Mouse (Mus musculus) stomach, embryonic 16.5 days (tissue): ENCODE data around the gene Grip1. TPM values are rescaled to one million over a fixed set of nuclear protein-coding genes. Genes with fewer than 3 reads are reported as not detected.

Experiments
- ATAC-seq: fragments of 200-750 bp; cut with Nextera tagmentation; 2 replicates; pipeline ENCODE4 v1.8.0; 2017; ENCODE audit warnings: moderate number of reproducible peaks, moderate TSS enrichment; ENCODE audit not compliant: insufficient read depth, low FRiP score
- H3K27ac ChIP-seq: fragments of 300-500 bp; sonication (generic); 2 replicates; pipeline ENCODE4 v1.5.1; 2014; ENCODE audit warnings: low read length
- H3K27me3 ChIP-seq: fragments of 300-500 bp; sonication (generic); 2 replicates; pipeline ENCODE4 v1.6.1; 2014; ENCODE audit warnings: low read length, control low read depth, mixed read lengths; ENCODE audit not compliant: control insufficient read depth, insufficient read depth
- H3K36me3 ChIP-seq: fragments of 300-500 bp; sonication (generic); 2 replicates; pipeline ENCODE4 v1.6.1; 2014; ENCODE audit warnings: low read length; ENCODE audit not compliant: control insufficient read depth, insufficient read depth
- H3K4me1 ChIP-seq: fragments of 300-500 bp; sonication (generic); 2 replicates; pipeline ENCODE4 v1.6.1; 2014; ENCODE audit warnings: low read length, control low read depth, mixed read lengths; ENCODE audit not compliant: control insufficient read depth, insufficient read depth
- H3K4me2 ChIP-seq: fragments of 300-500 bp; sonication (generic); 2 replicates; pipeline ENCODE4 v1.6.1; 2014; ENCODE audit warnings: low read depth, low read length, mixed read lengths
- H3K4me3 ChIP-seq: fragments of 300-500 bp; sonication (generic); replicated peaks from 2 replicates; pipeline ENCODE4 v1.5.1; 2014; ENCODE audit warnings: mild to moderate bottlenecking, low read length
- H3K9ac ChIP-seq: fragments of 300-500 bp; sonication (generic); 2 replicates; pipeline ENCODE4 v1.6.1; 2014; ENCODE audit warnings: low read length
- H3K9me3 ChIP-seq: fragments of 300-500 bp; sonication (generic); replicated peaks from 2 replicates; pipeline ENCODE4 v1.6.1; 2016; ENCODE audit warnings: low read length, control low read depth; ENCODE audit not compliant: control insufficient read depth
- WGBS: fragments of 180-500 bp; shearing (Covaris S2); extraction: QIAGEN DNeasy Blood & Tissue Kit; methylation state at CpG from one replicate; pipeline ENCODE4 v1.1.7; 2014; 5-methylcytosine and 5-hydroxymethylcytosine counted together
- polyA plus RNA-seq: library from polyadenylated mRNA; unstranded; fragments of >200 nt; fragmentation: Nextera tagmentation; extraction: Ambion mirVana; gene quantifications from 2 replicates; pipeline ENCODE4 v1.2.1, GENCODE M21; 2015

Gene Grip1
- polyA plus RNA-seq, 1 experiment from 2014 or later = 1.8 TPM

GRCm38 (mm10) chr10:119823691-119824090 lies 370.1 kb downstream of the Grip1 start:
- H3K27ac ChIP-seq = no peak overlapping the region
- H3K4me2 ChIP-seq = no peak overlapping the region
- 57% methylated on average over 7 of the region's 7 CpGs for WGBS
- H3K4me3 ChIP-seq = no peak overlapping the region
- H3K9me3 ChIP-seq = no peaks in the 10 kb centered on the region
- H3K36me3 ChIP-seq = no peaks in the 10 kb centered on the region
- peaks cover 5% of the 10 kb centered on the region; the same call in 1 of the 2 replicates for H3K4me1 ChIP-seq
- no peak for ATAC-seq
- H3K27me3 ChIP-seq = no peaks in the 10 kb centered on the region
- H3K9ac ChIP-seq = no peak overlapping the region

- Histone ChIP-seq H3K4me1 (peaks cover 5% of the 10 kb centered on the region; the same call in 1 of the 2 replicates), H3K4me2 (no peak overlapping the region), H3K9ac (no peak overlapping the region), H3K27ac (no peak overlapping the region), H3K9me3 (no peaks in the 10 kb centered on the region), H3K36me3 (no peaks in the 10 kb centered on the region), H3K4me3 (no peak overlapping the region), H3K27me3 (no peaks in the 10 kb centered on the region)
- no peak for ATAC-seq
- WGBS = 44% methylated on average over 11 of the region's 11 CpGs
Measured at GRCm38 (mm10) chr10:119824521-119824920, 370.9 kb downstream of the Grip1 start.

GRCm38 (mm10) chr10:119830388-119830956 lies 376.8 kb downstream of the Grip1 start:
- WGBS = 74% methylated on average over 6 of the region's 6 CpGs
- H3K4me3 ChIP-seq = no peak overlapping the region
- no peak overlapping the region for H3K9ac ChIP-seq
- H3K4me1 ChIP-seq = 0 out of 2 replicates have a peak, but pooled peaks cover 2% of the 10 kb centered on the region
- no peak overlapping the region for H3K4me2 ChIP-seq
- no peaks in the 10 kb centered on the region for H3K9me3 ChIP-seq
- no peak for ATAC-seq
- no peak overlapping the region for H3K27ac ChIP-seq
- H3K27me3 ChIP-seq = no peaks in the 10 kb centered on the region
- H3K36me3 ChIP-seq = no peaks in the 10 kb centered on the region

- Histone ChIP-seq H3K4me1 (0 out of 2 replicates have a peak, but pooled peaks cover 2% of the 10 kb centered on the region), H3K9me3 (no peaks in the 10 kb centered on the region), H3K4me3 (no peak overlapping the region), H3K36me3 (no peaks in the 10 kb centered on the region), H3K9ac (no peak overlapping the region), H3K4me2 (no peak overlapping the region), H3K27me3 (no peaks in the 10 kb centered on the region), H3K27ac (no peak overlapping the region)
- no peak for ATAC-seq
- WGBS = 95% methylated on average over 1 of the region's 1 CpGs
Measured at GRCm38 (mm10) chr10:119831086-119831485, 377.5 kb downstream of the Grip1 start.

- Histone ChIP-seq H3K27ac (no peak overlapping the region), H3K36me3 (no peaks in the 10 kb centered on the region), H3K4me3 (no peak overlapping the region), H3K9me3 (no peaks in the 10 kb centered on the region), H3K4me2 (no peak overlapping the region), H3K27me3 (no peaks in the 10 kb centered on the region), H3K4me1 (0 out of 2 replicates have a peak, but pooled peaks cover 2% of the 10 kb centered on the region), H3K9ac (no peak overlapping the region)
- no peak for ATAC-seq
- 88% methylated on average over 5 of the region's 5 CpGs for WGBS
Measured at GRCm38 (mm10) chr10:119833334-119833733, 379.7 kb downstream of the Grip1 start.

- Histone ChIP-seq H3K9me3 (no peaks in the 10 kb centered on the region), H3K4me3 (no peak overlapping the region), H3K9ac (no peak overlapping the region), H3K27ac (no peak overlapping the region), H3K4me2 (no peak overlapping the region), H3K36me3 (no peaks in the 10 kb centered on the region), H3K27me3 (no peaks in the 10 kb centered on the region), H3K4me1 (0 out of 2 replicates have a peak, but pooled peaks cover 2% of the 10 kb centered on the region)
- WGBS = 70% methylated on average over 4 of the region's 4 CpGs
- ATAC-seq = no peak
Measured at GRCm38 (mm10) chr10:119834122-119834521, 380.5 kb downstream of the Grip1 start.

- Histone ChIP-seq H3K4me1 (no peaks in the 10 kb centered on the region), H3K36me3 (no peaks in the 10 kb centered on the region), H3K27me3 (no peaks in the 10 kb centered on the region), H3K27ac (no peak overlapping the region), H3K4me3 (no peak overlapping the region), H3K4me2 (no peak overlapping the region), H3K9ac (no peak overlapping the region), H3K9me3 (no peaks in the 10 kb centered on the region)
- no peak for ATAC-seq
- 84% methylated on average over 11 of the region's 11 CpGs for WGBS
Measured at GRCm38 (mm10) chr10:119839645-119840044, 386.0 kb downstream of the Grip1 start.

GRCm38 (mm10) chr10:119842004-119842403 lies 388.4 kb downstream of the Grip1 start:
- Histone ChIP-seq H3K4me3 (no peak overlapping the region), H3K27me3 (no peaks in the 10 kb centered on the region), H3K27ac (no peak overlapping the region), H3K4me1 (no peaks in the 10 kb centered on the region), H3K4me2 (no peak overlapping the region), H3K9ac (no peak overlapping the region), H3K9me3 (no peaks in the 10 kb centered on the region), H3K36me3 (no peaks in the 10 kb centered on the region)
- WGBS = 86% methylated on average over 4 of the region's 4 CpGs
- ATAC-seq = no peak

GRCm38 (mm10) chr10:119845705-119846410 lies 392.2 kb downstream of the Grip1 start:
- Histone ChIP-seq H3K9ac (no peak overlapping the region), H3K27me3 (no peaks in the 10 kb centered on the region), H3K36me3 (no peaks in the 10 kb centered on the region), H3K4me1 (no peaks in the 10 kb centered on the region), H3K27ac (no peak overlapping the region), H3K4me3 (no peak overlapping the region), H3K9me3 (no peaks in the 10 kb centered on the region), H3K4me2 (no peak overlapping the region)
- no peak for ATAC-seq
- 83% methylated on average over 11 of the region's 11 CpGs for WGBS
